Mouse (Mus musculus) MEL (cell line): ENCODE data around the gene Bach2.

ENCODE experiments used
- CTCF ChIP-seq, 3 experiments: IDR thresholded peaks in 2 of 3; conservative IDR thresholded peaks in 1 of 3; 2 replicates each; pipeline ENCODE4 v1.5.1; 2011 to 2012; ENCODE audit warnings: low read length in 3 of 3, low read depth in 2 of 3, mild to moderate bottlenecking in 2 of 3, improper control_type of control experiment in 1 of 3, inconsistent platforms in 1 of 3, mixed read lengths in 1 of 3, moderate library complexity in 1 of 3; ENCODE audit not compliant: control insufficient read depth in 1 of 3, insufficient read depth in 1 of 3, poor library complexity in 1 of 3, severe bottlenecking in 1 of 3
- EP300 ChIP-seq, 2 experiments: IDR thresholded peaks; 2 replicates each; pipeline ENCODE4 v1.6.1; 2011; ENCODE audit warnings: improper control_type of control experiment in 2 of 2, low read length in 2 of 2, low read depth in 1 of 2, mild to moderate bottlenecking in 1 of 2
- ETS1 ChIP-seq: IDR thresholded peaks from 2 replicates; pipeline ENCODE4 v1.6.1; 2012; ENCODE audit warnings: low read depth, mild to moderate bottlenecking, inconsistent platforms, low read length, improper control_type of control experiment, moderate library complexity
- GABPA ChIP-seq: IDR thresholded peaks from 2 replicates; pipeline ENCODE4 v1.6.1; 2012; ENCODE audit warnings: low read depth, mild to moderate bottlenecking, inconsistent platforms, low read length, improper control_type of control experiment, moderate library complexity
- GATA1 ChIP-seq: IDR thresholded peaks from 2 replicates; pipeline ENCODE4 v1.6.1; 2011; ENCODE audit warnings: low read depth, low read length, improper control_type of control experiment
- HCFC1 ChIP-seq: IDR thresholded peaks from 2 replicates; pipeline ENCODE4 v1.6.1; 2012; ENCODE audit warnings: low read depth, mild to moderate bottlenecking, inconsistent platforms, low read length, improper control_type of control experiment, moderate library complexity
- MAX ChIP-seq: IDR thresholded peaks from 2 replicates; pipeline ENCODE4 v1.6.1; 2011; ENCODE audit warnings: low read length, improper control_type of control experiment
- MYB ChIP-seq: IDR thresholded peaks from 2 replicates; pipeline ENCODE4 v1.6.1; 2011; ENCODE audit warnings: mild to moderate bottlenecking, low read depth, low read length, improper control_type of control experiment
- NRF1 ChIP-seq: IDR thresholded peaks from 2 replicates; pipeline ENCODE4 v1.6.1; 2014; ENCODE audit warnings: low read depth, mild to moderate bottlenecking, inconsistent platforms, low read length, improper control_type of control experiment, moderate library complexity; ENCODE audit not compliant: poor library complexity, insufficient read depth, severe bottlenecking
- POLR2A ChIP-seq, 2 experiments: IDR thresholded peaks; 2 replicates each; pipeline ENCODE4 v1.6.1; 2011 to 2012; ENCODE audit warnings: low read length in 2 of 2, mild to moderate bottlenecking in 2 of 2, control low read depth in 1 of 2, improper control_type of control experiment in 1 of 2, low read depth in 1 of 2, moderate library complexity in 1 of 2; ENCODE audit not compliant: control insufficient read depth in 1 of 2, insufficient read depth in 1 of 2, poor library complexity in 1 of 2
- POLR2AphosphoS5 ChIP-seq: IDR thresholded peaks from 2 replicates; pipeline ENCODE4 v1.6.1; 2012; ENCODE audit warnings: low read depth, borderline replicate concordance, mild to moderate bottlenecking, inconsistent platforms, low read length, moderate library complexity, mixed read lengths
- TBP ChIP-seq: IDR thresholded peaks from 2 replicates; pipeline ENCODE4 v1.8.0; 2011; ENCODE audit warnings: low read depth, low read length, improper control_type of control experiment
- UBTF ChIP-seq: IDR thresholded peaks from 2 replicates; pipeline ENCODE4 v1.6.1; 2012; ENCODE audit warnings: low read depth, mild to moderate bottlenecking, inconsistent platforms, low read length, improper control_type of control experiment, moderate library complexity, borderline replicate concordance; ENCODE audit not compliant: insufficient read depth
- ZMIZ1 ChIP-seq: IDR thresholded peaks from 2 replicates; pipeline ENCODE4 v1.6.1; 2012; ENCODE audit warnings: low read depth, mild to moderate bottlenecking, inconsistent platforms, low read length, improper control_type of control experiment, moderate library complexity

GRCm38 (mm10) chr4:32281306-32281705 is 42.7 kb downstream of the Bach2 start:
- TF ChIP-seq MYB (no peak), POLR2A (IDR thresholded peaks at IDR 0.05; ENCODE audit: control insufficient read depth in 1 of 2, insufficient read depth in 1 of 2, low read depth in 1 of 2, low read length in 2 of 2, poor library complexity in 1 of 2) (no peak), GABPA (no peak), NRF1 (no peak), CTCF (IDR thresholded peaks at IDR 0.05 in 2 of 3, conservative IDR thresholded peaks at IDR 0.05 in 1 of 3; ENCODE audit: control insufficient read depth in 1 of 3, insufficient read depth in 1 of 3, low read depth in 2 of 3, low read length in 3 of 3, poor library complexity in 1 of 3, severe bottlenecking in 1 of 3) (no peak), GATA1 (no peak), ETS1 (no peak), TBP (no peak), MAX (no peak), POLR2AphosphoS5 (no peak), HCFC1 (no peak), EP300 (IDR thresholded peaks at IDR 0.05; ENCODE audit: low read depth in 1 of 2, low read length in 2 of 2) (no peak), ZMIZ1 (no peak), UBTF (no peak)
